Mouse (Mus musculus): ENCODE results near the gene Mbnl1.
A peak's percentile ranks its signal among the peaks of the same experiment; 100 is the strongest.
"Not testable (repeated sequence)": the region's sequence is repeated elsewhere in the genome, so short reads cannot be mapped to it uniquely, and the experiment has no call there.

The Mbnl1 gene

DNA sequence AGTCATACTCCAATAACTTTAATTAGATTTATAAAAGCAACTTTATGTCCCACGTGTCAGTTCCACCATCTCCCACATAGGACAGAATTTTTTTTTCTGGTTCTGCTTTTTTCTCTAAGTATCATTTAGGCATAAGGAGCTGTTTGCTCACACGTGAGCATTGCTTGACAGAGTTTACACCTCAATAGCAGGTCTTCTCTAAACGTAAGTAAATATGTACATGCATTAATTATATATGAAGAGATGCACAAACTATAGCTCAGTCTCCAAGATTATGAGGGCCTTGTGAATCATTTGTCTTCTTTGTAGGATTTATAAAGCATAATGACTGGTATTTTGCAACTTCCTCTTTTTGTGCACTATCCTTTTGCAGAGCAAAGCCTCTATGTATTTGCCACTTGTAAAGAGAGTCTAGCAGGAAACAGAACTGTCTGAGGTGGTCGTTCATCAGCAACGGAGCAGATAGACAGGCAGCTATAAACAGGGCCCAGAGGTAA is at the start of gene Mbnl1:
Gene Mbnl1, plus strand, starts transcription at position 150 of the 497 bp plus-strand sequence.
- DNase-seq: no peak

DNA sequence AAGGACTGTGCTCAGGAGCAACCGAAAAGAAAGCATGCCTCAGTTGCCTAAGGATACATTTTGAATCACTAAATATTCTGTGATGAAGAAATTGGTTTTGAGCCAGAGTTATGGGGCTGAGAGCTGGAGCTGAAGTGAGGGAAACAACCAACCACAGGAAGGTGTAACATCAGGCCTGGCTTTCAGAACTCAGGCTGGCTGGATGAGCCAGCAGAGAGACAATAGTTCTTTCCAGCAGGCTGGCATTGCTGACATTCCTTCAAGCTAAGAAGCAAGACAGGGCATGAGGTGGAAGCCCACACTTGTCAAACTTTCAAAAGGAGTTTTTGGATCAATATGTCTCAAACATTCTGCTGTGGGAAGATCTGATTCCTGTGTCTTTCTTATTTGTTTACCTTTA is 48.5 kb upstream of the Mbnl1 start:
- no peak for DNase-seq

DNA sequence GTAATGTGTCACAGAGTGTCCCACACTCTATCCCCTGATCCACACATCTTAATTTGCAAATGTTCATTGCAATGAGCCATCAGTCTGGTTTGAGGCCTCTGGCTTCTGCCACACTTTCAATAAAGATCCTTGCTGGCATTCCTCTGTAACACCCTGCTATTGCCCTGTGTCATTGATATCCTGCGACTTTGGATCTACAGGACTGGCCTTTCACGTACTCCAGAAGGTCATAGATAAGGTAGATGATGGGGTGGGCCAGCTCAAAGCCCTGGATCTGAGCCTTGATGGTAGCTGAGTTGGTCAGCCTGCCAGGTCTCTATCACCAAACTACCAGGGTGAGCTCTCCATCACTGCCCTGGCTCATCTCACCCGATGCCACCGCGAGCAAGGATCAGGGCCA is 43.6 kb upstream of the Mbnl1 start:
- DNase-seq: no peak

GRCm38 (mm10) chr3:60437254-60437653 is 35.4 kb upstream of the Mbnl1 start:
- DNase-seq: no peak

- no peak for DNase-seq
Observed at GRCm38 (mm10) chr3:60437678-60438232, 34.9 kb upstream of the Mbnl1 start.

DNA sequence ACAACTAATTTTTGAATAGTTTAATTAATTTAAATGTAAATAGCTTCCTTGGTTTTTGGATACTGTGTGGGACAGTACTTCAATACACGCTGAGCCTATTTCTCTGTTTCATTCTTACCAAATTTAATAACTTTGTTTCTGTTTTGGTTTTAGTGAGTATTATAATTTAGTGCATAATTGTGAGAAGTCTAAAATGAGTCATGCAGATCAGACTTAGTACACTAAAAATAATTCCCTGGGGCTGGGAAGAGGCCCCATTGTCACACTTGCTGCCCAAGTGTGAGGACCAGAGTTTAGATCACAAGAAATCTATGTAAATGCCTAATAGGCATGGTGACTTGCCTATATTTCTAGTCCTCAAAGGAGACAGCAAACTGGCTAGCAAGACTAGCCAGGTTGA is 33.9 kb upstream of the Mbnl1 start:
- no peak for DNase-seq

- no peak for DNase-seq
Observed at GRCm38 (mm10) chr3:60461828-60462521, 10.7 kb upstream of the Mbnl1 start.

- not testable (repeated sequence) for DNase-seq
Observed at GRCm38 (mm10) chr3:60468667-60469066, 4.0 kb upstream of the Mbnl1 start.

DNA sequence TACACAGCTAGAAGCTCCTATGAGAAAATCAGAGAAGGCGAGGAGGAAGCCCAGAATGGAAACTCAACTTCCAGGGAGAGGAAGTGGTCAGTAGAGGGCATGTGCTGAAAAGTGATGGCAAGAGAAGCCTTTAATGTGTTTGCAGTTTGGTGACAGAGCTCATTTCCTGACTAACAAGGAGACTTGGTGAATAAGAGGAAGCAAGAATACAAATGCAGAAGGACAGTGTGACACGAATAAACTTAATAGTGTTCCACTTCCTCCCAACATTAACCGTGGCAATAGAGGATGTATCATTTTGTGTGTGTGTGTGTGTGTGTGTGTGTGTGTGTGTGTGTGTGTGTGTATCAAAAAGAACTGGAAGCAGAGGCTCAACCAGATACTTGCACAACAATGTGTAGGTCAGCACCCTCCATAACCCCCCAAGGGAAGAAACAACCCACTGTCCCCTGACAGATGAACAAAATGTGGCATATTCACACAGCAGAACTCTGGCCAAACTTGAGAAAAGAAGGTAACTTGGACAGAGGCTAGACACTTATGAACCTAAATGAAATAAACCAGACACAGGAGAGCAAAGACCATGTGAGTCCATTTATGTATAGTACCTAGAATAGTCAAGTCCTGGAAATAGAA is 3.3 kb upstream of the Mbnl1 start:
- DNase-seq: peak; percentile 28

- DNase-seq: no peak
Observed at GRCm38 (mm10) chr3:60472011-60472680, 484 bp upstream of the Mbnl1 start.

- DNase-seq: no peak
Observed at GRCm38 (mm10) chr3:60473861-60474653, 1.4 kb downstream of the Mbnl1 start.

GRCm38 (mm10) chr3:60474654-60474972 is 2.0 kb downstream of the Mbnl1 start:
- no peak for DNase-seq

GRCm38 (mm10) chr3:60475055-60475454 is 2.4 kb downstream of the Mbnl1 start:
- DNase-seq: no peak

DNA sequence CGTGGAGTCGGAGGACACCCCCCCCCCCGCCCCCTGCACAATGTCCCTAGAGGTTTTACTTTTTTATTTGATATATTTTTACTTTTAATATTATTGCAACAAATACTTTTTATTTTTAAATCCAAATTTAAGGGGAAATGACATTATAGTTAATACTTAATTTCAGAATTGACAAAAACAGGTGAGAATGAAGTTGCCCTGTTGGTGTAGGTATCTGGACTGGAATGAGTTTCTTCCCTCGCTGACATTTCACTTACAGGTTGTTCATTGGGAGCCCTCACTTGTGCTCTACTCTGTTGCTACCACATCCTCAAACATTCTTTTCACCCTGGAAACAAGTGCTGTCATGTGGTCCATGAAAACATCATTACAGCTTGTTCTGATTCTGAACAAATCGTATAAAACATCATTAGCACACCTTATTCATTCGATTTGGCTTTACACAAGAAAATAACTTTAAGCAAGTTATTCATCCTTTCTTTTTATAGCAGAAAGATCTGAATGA is 4.2 kb downstream of the Mbnl1 start:
- no peak for DNase-seq

DNA sequence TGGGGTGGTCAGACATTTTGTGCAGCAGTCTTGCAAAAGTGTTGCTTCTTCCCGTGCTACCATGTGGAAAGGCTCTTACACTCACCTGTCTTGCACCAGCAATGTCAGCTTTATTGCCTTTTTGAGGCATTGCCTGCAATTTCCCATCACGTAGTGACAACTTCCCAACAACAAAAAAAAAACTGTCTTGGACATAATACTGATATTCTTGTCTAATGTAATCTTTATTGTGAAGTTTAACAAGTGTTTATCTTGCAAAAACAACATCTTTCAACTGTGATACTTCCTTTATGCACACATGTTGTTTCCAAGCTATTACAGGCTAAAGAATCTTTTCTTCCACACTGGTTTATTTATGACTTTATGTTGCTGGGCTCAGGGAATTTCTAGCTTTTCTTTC is 5.8 kb downstream of the Mbnl1 start:
- no peak for DNase-seq

DNA sequence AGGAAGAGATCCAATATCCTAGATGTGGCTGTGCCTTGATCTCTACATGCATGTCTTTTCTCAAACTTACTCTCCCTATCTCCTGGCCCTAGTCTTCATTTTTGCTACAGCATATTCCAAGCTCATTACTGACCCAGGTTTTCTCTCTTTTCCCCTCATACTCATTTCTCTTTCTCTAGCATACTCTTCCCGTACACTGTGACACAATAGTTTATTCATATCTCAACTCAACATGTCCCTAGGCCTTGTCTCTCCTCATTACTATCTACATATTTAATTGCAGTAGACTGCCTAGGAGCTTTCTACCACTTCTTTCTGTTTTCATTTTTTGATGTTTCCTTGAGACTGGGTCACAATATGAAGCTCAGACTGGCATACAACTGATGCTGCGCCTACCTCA is 8.1 kb downstream of the Mbnl1 start:
- no peak for DNase-seq

GRCm38 (mm10) chr3:60481740-60482399 is 9.2 kb downstream of the Mbnl1 start:
- DNase-seq: peak; percentile 45

DNA sequence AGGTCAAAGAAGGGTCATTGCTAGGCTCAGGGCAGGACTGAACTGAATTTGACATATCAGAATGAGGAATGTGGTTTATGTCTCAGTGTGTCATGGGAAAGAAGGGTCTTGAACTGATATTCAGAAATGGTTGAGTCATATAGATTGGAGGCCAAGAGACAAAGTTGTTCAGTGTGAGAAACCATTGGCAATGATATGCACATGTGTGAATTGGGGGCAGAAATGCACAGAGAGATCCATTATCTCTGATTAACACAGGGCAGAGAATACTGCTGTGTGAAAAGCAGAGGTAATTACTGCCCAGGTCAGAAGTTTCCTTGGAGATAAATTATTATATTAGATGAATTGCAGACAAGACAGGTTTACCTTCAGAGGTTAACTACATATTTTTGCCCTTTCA is 10.7 kb downstream of the Mbnl1 start:
- no peak for DNase-seq

GRCm38 (mm10) chr3:60485987-60486712 is 13.5 kb downstream of the Mbnl1 start:
- no peak for DNase-seq

DNA sequence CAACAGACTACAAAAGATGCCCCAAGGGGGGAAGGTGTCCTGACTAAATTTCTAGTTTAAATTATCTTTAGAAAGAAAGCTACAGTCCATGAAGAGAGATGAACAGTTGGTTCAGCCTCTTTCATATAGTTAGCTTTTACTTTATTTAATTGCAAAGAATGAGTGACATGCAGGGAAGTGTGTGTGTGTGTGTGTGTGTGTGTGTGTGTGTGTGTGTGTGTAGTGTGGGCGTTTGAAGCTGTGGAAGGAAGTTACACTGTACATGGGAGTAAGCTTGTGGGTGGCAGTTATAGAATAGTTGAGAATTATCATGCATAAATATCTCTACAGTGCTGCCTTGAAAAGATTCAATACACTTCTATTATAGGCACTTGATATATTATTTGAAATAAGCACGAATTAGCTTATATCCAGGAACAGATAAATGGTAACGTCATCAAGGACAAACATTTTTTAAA is 14.1 kb downstream of the Mbnl1 start:
- DNase-seq: no peak

- no peak for DNase-seq
Observed at GRCm38 (mm10) chr3:60489509-60489908, 16.9 kb downstream of the Mbnl1 start.

Measured in layer of hippocampus, adult 9-11 months (tissue).